Mouse (Mus musculus) hindlimb bud, embryonic 11.5 days (tissue): ENCODE results near the gene Gria2.
A peak's percentile ranks its signal among the peaks of the same experiment; 100 is the strongest.

Experiments used
- DNase-seq: peaks from one replicate; pipeline ENCODE4 v3.0.0-alpha.2; 2012; ENCODE audit warnings: low read depth, low spot score; ENCODE audit errors: extremely low spot score

Gria2 gene

GRCm38 (mm10) chr3:80802596-80803081 is at the start of gene Gria2:
Gria2 (minus strand) TSS chr3:80802835.
- DNase-seq: peak; percentile 71

DNA sequence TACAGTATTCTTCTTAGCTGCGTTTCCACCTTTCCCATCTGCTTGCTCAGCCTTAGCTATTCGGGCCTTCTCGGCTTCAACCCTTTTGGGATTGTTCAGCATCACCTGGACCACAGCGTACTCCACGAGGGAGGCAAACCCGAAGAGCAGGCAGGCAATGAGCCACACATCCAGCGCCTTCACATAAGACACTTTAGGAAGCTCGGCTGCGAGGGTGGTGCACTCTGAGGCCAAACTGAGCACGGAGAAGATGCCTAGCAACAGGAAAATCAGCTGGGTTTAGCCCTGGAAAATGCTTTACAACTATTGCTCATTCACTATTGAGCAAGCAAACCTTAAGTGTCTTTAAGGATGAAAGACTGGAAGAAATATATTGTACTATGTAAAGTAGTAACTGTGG is 48.3 kb upstream of the Gria2 start:
- no peak for DNase-seq

GRCm38 (mm10) chr3:80845634-80846033 is 43.0 kb upstream of the Gria2 start:
- DNase-seq: no peak

DNA sequence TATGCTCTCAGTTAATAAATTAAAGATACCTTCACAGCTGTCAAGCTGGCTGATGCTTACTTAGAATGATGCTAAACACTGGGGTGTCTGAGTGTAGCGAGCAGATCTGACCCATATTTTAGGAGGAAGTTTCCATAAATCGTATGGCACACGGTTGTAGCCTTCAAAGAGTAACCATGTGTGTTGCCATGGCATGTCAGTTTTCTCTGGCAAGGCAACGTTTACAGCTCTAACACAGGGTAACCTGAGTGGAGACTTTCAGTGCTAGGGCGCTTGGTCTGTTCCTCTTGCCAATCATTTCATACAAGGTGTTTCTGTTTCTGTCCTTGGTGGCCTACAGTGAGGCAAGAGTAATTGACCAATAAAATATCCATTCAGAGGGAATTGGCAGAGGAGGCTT is 37.2 kb upstream of the Gria2 start:
- DNase-seq: peak; percentile 30

DNA sequence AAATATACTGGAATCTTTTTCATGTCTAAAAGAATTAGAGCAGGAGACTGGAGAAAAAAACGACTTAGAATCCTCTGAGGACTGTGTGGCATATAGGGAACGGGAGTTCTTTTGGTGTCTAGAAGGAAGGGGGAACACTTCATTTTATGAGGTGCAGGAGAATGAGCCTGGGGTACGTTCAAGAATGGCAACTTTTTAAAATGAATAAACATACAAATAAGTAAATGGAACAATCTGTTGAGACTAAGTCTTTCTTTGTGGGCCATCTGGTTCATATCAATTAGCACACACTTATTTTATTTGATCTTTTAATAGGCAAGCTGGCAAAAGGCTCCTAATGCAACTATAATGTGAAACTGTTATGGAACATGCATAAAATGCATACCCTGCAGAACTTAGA is 34.9 kb upstream of the Gria2 start:
- peak; percentile 76 for DNase-seq

- no peak for DNase-seq
These were observed 21.3 kb upstream of the Gria2 start for GRCm38 (mm10) chr3:80823975-80824374.

- DNase-seq: no peak
These were observed 16.0 kb upstream of the Gria2 start for GRCm38 (mm10) chr3:80818619-80819018.

DNA sequence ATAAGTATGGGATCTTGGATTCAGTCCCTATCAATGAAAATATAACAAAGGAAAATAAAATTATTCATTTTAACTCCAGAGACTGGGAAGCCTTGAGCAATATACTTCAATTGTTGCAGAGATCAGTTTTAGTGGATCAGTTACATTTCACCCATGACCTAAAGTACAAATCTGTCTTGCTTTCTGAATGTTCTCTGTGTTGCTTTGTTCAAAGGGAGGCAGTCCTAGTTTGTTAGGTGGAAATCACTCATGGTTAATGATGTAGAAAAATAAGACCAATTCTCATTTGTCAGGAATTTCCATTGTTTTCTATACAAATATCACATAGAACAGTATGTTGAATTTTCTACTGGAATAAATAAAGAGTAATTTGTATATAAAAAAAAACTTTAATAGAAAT is 11.1 kb upstream of the Gria2 start:
- no peak for DNase-seq

DNA sequence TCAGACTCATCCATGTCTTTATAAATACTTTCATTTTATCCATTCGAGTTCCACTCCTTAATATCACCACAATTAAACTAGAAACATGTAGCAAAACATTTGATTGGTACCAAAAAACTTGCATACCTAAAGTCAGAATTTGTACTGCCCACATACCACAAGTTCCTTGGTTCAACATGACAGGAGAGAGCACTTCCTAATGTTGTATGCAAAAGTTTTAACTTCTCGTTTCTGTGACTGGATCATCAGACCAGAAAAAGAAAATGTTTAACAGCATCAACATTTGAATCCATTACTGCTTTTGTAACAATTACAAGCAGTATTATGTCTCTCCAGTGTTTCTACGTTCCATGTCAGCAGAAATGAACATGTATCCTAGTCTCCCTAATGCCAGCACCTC is 9.6 kb upstream of the Gria2 start:
- DNase-seq: no peak

DNA sequence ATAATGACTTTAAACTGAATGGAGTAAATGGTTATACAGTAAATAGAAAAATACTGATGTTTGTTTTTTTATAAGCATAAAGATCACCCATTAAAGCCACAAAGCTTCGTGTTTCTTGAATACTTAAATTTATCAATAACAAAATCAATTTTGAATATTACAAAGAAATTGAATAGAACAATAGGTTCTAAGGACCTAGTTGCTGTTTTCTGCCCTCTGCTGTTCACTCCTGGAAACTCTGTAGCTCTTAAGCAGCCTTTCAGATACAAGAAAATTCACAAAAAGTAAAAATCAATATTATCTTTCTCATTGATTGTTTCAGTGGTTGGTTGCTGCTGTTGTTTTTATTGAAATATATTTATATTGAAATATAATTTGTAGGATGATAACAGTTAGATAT is 2.7 kb upstream of the Gria2 start:
- no peak for DNase-seq

GRCm38 (mm10) chr3:80803811-80804210 is 1.2 kb upstream of the Gria2 start:
- no peak for DNase-seq

DNA sequence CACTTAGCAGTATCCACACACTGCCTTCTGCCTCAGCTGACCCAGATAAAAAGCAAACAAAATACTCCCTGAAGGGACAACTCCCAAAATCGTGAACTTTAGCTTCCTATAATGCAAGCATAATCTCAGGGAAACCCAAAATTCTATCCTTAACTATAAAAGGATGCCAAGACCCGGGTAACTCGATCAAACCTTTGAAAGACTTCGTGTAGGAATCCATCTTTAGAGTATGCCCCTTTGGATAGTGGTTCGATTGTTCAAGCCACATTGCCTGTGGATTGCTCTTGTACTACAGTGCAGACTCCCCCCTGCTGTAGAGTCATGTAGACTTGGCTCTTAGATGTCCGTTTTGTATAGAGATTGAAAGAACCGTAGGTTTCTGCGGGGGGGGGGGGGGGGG is 576 bp upstream of the Gria2 start:
- no peak for DNase-seq

DNA sequence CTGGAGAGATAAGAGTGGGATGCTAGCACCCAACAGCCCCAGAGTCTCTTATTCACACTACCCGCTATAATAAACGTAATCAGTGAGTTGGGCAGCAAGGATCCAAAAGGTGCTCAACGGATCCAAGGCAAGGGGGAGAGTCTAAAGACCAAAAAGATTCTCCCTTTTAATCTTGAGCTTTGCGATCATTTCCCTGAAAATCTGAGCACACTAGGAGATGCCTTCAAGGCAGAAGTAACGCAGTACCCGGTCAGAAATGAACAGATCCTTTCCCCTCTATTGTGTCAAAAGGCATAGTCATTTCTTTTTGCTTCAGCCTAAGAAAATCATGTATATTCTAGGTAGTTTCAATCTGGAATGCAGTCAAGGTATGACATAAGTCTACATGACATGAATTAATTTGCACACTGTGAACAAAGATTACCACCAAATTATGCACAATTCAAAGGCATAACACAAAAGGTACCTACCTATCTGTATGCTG is 766 bp downstream of the Gria2 start:
- no peak for DNase-seq

DNA sequence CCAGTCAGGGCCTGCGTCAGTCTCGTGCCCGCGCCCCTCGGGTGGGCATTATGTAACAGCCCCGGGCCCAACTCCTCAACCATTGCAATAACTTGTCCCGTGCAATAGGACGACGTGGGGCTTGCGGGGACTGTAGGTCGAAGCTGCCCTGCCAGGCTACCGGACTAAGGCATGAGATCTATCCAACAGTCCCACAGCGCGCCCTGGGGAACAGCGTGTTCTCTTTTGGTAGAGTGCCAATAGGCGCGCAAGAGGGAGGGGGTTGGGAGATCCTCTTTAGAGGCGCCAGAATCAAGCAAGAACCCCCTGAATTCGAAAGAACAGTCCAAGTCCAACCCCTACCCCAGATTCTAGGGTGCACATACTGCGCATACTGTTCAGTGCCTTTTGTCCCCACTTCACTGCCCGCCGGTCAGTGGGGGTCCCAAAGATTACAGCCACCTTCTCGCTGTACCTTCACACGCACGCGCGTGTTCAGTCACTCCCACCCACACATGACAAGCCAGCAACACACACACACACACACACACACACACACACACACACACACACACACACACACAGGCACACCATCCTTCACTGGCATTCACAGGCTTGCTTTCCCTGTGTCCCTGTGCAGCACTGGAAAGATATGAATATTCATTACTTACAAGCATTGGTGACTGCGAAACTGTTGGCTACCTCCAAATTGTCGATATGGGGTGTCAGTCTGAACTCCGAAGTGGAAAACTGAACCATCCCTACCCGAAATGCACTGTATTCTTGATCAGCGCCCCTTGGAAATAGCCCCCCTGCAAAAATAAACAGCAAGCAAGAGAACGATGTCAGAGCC is 1.4 kb downstream of the Gria2 start:
- no peak for DNase-seq

DNA sequence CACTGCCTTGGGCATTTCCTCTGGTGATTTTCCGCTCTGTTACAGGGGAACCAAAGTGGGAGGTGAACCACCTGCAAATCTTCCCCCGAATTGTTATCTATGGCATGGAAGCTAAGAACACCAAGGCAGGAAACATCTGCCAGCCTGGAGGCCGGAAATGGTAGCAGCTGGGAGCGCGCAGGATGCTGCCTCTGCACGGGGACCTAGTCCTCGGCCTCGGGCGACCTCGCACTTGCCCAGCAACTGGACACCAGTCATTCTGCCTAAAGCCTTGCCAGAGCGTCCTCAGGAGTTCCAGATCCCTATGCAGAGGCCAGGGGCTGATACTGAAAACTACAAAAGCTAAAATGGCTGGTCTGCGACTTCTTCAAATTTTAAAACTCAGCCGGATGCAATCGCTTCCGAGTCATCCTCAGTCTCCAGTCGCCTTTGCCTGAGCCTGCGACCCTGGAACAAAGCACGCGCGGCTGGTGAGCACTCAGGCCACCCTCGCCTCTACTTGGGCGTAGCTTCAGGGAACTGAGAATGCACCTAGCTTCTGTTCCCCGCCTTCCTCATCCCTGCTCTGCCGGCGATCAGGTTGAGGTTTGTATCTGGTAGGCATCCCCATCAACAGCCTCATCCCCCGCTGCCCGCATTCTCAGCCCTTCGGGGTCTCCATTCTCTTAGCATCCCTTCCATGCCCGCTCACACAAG is 2.2 kb downstream of the Gria2 start:
- no peak for DNase-seq

GRCm38 (mm10) chr3:80797935-80798334 is 4.7 kb downstream of the Gria2 start:
- DNase-seq: no peak

DNA sequence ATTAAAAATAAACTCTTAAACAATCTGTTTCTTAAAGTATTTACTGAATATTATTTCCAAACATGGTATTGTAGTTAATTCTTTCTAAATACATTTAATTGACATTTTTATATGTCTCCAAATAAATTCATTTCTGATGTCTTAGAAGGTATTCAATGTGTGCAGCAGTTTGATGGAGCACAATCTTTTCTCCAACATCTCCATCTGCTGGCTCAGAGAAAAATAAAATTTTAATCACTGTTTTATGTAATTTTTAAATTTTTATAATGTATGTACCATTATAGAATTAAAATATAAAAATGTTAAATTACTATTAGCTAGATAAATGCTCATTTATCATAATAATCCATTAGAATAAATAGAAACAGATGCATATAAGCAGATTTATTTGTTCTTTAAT is 5.9 kb downstream of the Gria2 start:
- no peak for DNase-seq

DNA sequence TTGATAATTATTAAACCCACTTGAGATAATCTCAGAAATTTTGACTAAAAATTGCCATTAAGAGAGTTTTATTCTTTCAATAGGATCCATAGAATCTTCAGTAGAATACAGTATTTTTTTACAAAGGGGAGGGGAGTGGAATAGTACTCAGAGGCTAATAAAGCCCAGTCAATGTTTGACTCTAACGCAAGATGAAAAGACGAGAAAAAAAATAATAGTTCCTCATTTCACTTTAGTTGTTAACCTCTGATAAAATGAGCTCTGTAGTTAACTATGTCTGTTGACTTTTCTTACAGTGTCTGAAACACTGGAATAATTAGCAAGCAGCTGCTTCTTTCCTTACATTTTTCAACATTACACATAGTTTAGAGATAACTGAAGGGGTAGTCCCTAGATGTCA is 7.4 kb downstream of the Gria2 start:
- no peak for DNase-seq

GRCm38 (mm10) chr3:80787116-80787744 is 15.4 kb downstream of the Gria2 start:
- no peak for DNase-seq

- DNase-seq: no peak
These were observed 21.5 kb downstream of the Gria2 start for GRCm38 (mm10) chr3:80781144-80781530.

- DNase-seq: no peak
These were observed 22.1 kb downstream of the Gria2 start for GRCm38 (mm10) chr3:80780383-80781143.
